Mouse (Mus musculus): ENCODE results near the gene Tmem131l.

Gene Tmem131l

DNA sequence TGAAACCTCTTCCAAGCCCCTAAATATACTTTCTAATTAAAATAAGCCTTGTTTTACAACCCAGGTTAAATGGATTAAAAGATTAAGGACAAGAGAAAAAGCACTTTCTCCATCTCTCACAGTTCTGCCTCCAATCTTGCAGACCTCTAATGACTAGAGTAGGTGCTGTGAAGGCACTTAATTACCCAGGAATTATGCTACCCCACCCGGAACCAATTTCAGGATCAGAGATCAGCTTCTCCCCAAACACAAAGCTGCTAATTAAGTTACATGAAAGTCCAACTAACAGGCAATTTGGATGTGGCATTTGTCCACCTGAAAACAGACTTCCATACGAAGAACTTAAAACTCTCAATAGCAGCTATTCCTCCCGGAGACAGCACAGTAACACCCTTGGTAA is 19.4 kb downstream of the Tmem131l start:
- no peak for DNase-seq (ENCODE audit: inconsistent age in 2 of 2, low spot score in 1 of 2)

DNA sequence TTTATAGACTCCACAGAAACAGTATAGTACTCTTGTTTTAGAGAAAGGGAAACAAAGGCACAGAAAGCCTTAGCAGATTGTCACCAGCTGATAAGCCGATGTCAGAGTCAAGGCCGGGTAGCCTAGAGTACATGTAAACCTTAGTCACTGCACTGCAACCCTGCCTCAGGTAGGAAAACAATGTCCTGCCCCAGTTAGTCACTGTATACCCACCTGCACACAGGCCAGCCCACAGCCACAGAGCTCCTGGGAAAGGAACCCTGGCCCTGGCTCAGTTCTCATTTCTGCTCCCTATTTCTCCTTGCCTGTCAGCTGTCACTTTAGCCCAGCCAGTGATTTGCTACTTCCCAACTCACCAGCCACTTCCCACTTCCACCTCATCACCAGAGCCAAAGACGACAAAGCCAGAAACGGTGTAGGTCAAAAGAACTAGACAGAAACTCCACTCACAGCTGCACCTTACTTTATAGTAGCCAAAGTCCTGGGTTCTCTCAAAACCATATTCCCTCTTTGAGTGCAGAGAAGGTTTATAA is 24.4 kb downstream of the Tmem131l start:
- DNase-seq (ENCODE audit: inconsistent age in 2 of 2, low spot score in 1 of 2): no peak

DNA sequence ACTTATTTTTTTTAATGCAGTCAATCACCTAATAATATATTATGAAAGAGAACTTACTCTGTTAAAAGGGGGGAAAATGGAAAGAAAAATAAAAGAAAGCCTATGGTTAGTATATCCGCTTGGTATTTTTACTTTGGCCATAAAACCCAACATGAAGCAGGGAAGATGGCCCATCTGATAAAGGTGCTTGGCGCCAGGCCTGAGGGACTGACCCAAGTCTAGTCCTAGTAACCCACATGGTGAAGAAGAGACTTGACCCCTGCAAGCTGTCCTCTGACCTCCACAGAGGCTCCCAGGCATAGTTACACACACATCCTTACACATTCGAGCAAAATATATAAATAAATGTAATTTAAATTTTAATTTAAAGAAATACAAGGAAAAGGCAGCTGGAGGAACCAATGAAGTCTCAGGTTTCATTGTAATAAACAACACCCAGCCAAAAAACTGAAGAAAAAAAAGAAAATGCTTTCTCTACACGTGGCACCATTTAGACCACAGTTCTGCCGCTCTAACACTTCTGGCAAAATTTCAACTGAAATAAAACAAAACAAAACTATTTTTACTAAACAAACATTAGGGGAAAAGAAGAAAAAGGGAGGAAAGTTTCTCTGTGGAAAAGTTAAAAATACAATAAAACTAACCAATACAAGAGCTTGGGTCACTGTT is 28.8 kb downstream of the Tmem131l start:
- no peak for DNase-seq (ENCODE audit: inconsistent age in 2 of 2, low spot score in 1 of 2)

DNA sequence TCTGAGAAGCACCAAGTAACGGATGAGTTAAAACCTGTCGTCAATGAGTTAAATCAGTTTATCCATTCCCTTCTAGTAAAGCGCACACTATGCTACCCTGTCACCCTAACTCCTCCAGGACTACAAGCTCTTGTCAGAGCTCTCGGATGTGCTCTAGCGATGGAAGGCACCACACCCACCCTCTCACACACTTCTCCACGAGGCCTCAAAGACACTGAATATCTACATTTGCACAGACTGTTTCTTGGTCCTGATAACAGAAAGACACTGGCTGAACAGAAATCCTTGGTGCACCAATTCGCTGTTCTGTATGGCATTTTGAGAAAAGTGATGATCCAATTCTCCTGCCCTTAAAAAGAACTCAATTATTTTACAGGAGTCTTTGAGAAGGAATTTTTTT is 34.0 kb downstream of the Tmem131l start:
- DNase-seq (ENCODE audit: inconsistent age in 2 of 2, low spot score in 1 of 2): no peak

DNA sequence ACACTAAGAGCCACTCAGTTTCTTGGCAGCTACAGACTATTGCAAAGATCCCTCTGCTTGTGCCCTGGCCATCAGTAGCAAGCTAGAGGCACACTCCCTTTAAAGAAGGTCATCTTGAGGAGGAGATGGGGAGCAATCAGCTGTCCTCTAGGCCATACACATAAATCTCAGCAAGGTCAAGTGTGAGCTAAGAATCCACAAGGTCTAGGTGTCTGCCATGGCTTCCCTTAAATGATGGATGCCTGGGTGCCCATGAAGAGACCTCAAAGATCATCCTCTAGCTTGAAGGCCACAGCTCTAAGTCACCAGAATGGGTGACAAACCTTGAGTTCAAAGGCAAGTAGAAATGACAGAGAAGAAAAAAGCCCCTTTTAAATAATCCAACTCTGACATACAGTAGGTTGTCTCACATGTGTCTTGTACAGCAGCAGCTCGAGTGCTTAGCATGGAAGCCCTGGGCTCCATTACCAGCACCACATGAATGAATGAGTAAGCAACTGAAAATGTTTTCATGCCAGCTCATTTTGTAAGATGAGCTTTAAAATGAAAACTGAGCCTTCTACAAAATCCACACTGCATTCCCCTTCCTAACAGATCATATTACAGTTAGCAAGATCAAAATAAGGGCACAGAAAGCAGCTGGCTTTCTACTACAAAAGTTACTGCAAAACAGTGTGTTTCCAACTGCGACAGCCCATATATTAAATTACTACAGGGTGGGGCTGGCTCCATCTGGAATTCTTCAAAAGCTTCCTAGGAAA is 35.5 kb downstream of the Tmem131l start:
- DNase-seq (ENCODE audit: inconsistent age in 2 of 2, low spot score in 1 of 2): peak; percentile 60 to 86

DNA sequence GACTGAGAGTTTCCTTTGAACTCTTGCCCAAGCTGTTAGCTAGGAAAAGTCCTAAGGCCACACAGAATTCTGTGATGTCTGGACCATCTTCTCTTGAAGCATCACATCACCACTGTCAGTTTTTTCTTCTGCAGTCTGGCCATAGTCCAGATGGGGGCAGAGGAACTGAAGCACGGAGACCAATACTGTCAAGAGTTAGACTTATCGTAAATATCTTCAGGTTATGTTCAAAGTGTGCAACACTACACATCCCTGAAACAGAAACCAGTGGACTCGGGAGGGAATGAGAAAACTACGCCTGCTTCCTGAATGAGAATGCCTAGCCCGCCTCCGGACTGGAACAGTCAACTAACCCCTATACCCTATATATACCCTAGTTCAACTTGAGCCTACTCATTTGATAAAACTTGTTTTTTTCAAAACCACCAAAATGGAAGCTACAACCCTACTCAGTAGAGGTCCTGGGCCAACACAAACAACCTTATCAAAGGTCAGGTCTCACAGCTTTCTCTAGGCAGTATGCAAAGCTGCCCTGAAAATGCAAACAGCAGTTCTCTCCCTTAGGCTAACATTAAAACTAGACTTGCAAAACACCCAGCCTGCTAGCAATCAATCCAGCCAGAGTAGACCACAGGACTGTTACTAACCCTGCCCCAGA is 37.4 kb downstream of the Tmem131l start:
- DNase-seq (ENCODE audit: inconsistent age in 2 of 2, low spot score in 1 of 2): peak in 1 of 2 experiments; percentile 63

DNA sequence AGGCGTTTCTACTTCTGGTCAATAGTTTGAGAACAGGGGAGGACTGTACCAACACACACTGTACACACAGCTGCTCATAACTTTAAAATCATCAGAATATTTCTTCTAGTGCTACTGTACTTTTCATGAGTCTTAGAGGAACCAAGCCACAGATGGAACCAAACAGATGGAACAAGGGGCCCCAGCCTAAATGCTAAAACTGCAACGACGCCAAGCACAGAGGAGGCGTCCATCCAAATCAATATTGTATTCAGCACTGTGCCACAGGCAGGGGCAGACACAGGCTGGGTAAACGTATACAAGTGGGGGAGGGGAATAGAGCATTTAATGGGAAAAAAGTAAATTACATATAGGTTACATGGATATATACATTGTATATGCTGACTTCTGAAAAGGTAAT is 42.4 kb downstream of the Tmem131l start:
- no peak for DNase-seq (ENCODE audit: inconsistent age in 2 of 2, low spot score in 1 of 2)

DNA sequence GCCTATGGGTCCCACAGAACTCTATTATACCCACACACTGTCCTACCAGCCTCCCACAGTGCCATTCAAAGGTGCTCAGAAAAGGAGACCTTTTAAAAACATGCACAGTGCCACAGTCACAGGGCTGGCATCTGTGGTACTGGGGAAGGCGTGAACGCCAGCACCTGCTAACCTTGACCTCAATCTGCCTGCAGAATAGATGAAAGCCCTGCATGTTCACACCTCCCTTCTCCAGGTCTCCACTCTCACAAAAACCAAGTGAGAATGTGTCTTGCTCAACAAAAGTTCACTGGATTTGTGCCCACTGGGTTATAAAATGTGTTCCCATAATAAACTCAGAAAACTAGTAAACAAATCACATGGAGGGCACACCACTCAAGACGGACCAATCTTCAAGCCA is 42.9 kb downstream of the Tmem131l start:
- peak in 1 of 2 experiments; percentile 61 for DNase-seq (ENCODE audit: inconsistent age in 2 of 2, low spot score in 1 of 2)

DNA sequence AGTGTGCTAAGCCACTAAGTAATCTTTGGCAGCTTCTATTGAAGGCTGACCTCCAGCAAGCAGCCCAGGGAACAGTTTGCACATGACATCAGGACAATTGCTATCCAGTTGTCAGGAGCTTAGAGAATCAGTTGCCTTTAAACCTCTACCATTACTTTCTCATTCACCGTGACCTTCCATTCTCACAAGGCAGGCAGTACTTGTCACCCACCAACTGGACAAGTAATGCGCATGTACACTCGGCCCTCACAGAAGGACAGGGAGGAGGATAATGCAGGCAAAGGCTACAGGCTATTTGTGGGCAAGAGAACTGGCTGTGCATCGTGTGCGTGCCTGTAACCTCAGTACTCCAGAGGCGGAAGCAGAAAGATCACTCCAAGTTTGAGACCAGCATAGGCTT is 43.9 kb downstream of the Tmem131l start:
- peak; percentile 50 to 71 for DNase-seq (ENCODE audit: inconsistent age in 2 of 2, low spot score in 1 of 2)

DNA sequence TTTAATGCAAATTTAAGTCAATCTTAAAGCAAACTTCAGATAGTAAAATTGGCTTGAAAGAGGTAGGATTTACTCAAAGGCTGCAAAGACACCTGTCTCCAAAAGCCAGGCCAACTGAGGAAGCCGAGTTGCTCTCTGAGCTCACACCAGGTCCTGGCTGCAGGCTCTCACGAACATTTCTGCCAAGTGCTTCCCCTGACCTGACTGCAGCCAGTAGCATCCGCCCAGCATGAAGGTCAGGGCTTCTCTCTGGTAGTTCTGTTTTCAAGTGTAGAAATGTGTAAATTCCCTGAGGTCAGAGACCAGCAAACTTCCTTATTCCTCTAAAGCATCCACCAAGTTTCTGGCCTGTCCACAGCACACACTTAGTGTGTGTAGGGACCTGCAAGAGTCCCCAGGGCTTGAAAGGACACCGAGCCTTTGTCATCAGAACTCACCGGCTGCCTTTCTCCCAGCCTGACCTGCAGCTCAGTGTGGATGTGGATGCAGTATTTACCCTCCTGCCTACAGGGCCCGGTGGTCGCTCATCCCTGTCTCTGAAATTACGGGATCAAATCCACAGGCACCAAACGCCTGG is 44.6 kb downstream of the Tmem131l start:
- peak; percentile 44 to 75 for DNase-seq (ENCODE audit: inconsistent age in 2 of 2, low spot score in 1 of 2)

DNA sequence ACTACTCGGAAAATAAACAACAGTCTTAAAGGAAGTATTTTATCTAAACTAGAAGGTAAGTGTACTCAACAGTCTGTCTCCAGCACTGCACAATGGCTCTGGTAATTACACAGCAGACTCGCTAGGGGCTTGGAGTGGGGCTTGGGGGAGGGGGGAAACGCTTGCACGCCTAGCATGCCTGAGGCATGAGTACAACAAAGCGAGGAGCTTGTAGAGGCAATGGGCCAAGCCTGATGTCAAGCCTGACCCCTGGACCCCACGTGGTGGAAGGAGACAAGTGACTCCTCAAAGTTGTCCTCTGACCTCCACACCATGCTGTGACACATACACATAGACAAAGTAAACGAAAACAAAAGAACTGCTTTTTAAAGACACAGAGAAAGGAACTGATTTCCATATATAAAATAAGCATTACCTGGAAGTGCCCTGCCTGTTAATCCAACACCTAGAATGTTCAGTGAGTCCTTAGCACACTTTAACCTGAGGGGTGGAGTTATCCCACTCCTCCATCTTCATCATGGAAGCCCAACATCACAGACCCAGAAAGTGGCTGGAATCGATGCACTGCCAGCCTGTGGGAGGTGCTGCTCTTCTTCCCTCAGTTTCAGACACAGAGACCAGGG is 45.6 kb downstream of the Tmem131l start:
- DNase-seq (ENCODE audit: inconsistent age in 2 of 2, low spot score in 1 of 2): peak in 1 of 2 experiments; percentile 62

DNA sequence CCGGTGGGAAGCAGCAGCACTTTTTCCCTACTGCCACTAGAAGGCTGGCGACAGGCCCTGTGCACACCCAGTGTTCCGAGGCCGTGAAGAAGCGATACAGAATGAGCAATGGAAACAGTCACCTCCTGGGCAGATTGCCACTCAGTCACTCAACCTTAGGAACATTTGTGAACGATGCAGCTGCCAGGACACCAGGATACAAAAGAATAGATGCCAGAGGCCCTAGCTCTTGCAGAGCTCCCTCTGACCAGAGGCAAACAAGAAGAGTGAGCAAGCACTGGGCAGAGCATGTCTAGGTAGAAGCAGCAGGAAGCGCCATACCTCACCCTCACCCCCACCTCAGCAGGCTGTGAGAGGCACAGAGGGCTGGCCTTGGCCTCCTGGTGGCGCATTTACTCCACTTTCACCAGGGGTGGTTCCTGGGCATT is 46.9 kb downstream of the Tmem131l start:
- DNase-seq (ENCODE audit: inconsistent age in 2 of 2, low spot score in 1 of 2): peak; percentile 91 to 97

DNA sequence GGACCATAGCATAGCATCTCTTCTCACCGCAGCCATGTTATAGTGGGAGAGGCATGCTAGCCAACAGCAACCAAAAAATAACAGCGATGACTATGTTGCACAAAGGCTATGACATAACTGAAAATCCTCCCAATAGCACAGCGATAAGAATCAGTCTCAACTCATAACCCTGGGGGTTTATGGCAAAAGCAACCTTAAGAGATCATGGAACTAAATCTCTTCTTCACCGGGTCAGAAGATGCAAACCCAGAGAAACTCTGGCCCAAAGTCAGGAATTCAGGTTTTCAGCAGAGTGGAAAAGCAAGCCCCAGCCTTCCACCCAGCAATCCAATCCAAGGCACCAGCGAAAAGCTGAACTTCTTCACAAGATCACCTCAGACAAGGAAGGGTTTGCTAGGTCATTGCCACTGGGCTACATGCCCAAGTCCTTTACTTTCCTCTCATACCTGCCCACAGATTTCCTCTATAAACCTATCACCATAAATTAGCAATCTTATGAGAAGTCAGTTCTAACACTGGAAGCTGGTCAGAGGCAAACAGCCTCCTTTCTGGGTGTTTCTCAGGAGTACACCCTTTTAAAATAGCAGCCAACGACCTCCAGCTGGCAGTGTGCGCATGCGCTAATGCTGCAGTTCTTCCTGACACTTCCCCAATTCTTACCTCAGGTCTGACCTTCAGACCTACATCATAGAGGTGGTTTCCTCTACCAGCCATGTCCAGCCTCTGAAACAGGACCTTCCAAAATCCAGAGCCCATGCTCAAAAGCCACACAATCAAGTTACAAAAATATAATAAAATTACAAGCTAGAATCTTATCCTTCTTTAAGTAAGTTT is 48.1 kb downstream of the Tmem131l start:
- peak in 1 of 2 experiments; percentile 55 for DNase-seq (ENCODE audit: inconsistent age in 2 of 2, low spot score in 1 of 2)

DNA sequence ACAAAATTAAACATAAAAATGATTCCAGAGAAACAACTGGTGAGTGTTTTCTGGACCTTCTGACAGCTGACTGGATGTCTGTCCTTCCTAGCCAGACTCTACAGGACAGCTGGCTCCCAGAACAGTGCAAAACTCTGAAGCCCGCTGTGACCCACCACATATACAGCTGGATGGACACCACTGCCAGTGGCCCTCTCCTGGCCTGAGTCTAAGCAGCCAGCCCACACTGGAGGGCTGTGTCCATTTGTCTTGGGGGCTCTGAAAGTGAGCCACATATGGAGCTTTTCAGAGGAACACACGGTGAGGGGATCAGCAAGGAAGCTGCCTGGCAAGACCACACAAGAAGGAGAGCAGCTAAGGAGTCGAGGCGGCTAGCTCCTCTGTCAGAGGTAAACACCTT is 51.8 kb downstream of the Tmem131l start:
- no peak for DNase-seq (ENCODE audit: inconsistent age in 2 of 2, low spot score in 1 of 2)

DNA sequence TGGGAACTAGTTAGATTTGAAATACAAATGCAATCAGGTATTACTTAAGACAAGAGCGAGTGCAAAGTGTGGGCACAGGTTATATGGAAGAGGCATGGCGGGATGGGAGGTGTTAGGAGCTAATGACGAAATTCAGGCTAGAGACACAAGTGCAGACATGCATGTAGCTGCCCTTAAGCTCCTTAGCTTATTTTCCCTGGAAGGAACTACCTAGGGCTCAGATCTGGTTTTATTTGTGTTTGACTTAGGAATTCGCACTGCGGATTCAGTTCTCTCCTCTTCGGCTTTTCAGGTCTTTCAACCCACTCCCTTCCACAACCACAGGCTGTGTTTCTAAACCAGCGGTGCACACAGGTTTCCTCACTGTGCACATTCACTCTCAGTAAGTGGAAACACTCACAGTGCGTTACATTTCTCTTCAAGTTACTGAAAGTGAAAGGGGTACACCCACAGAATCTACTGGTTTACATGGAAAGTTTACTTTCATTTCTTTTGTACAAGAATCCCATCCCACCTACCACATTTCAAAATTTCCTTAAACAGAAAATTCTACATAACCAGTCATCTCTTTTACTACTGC is 52.4 kb downstream of the Tmem131l start:
- DNase-seq (ENCODE audit: inconsistent age in 2 of 2, low spot score in 1 of 2): no peak

DNA sequence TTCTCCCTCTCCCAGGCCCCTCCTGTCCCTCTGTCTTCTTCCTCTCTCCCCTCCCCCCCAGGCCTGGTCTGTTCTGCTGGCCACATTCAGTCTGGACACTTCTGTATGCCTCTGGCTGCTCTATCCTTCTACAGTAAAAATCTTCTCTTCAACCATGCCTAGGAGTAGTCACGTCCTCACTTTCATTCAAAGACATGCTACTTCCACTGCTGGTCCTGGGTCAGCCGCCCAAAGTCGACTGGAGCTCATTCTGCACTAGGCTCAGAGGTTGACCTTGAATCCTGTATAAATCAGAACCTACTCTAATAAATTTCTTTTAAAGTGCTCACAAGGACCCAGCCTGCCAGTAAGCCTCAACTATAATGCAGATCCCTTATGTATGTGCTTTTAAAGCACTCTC is 53.2 kb downstream of the Tmem131l start:
- DNase-seq (ENCODE audit: inconsistent age in 2 of 2, low spot score in 1 of 2): peak; percentile 50 to 81

DNA sequence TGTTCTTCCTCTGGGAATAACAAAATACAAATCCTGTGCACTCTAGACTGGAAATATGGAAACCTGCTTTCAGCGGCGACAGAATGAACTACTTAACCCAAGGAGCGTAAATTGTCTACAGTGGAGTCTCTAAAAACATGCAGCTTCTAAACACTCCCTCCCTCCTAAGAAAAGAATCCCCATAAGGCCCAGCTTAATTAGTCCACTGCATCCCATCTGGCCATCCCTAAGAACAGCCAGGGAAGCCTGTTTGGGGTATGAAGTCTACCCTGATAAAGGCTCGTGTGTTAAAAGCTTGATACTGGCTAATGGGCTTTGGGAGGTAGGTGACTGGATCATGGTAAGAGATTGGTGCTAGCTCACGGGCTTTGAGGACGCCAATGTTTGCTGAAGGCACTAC is 54.5 kb downstream of the Tmem131l start:
- DNase-seq (ENCODE audit: inconsistent age in 2 of 2, low spot score in 1 of 2): no peak

DNA sequence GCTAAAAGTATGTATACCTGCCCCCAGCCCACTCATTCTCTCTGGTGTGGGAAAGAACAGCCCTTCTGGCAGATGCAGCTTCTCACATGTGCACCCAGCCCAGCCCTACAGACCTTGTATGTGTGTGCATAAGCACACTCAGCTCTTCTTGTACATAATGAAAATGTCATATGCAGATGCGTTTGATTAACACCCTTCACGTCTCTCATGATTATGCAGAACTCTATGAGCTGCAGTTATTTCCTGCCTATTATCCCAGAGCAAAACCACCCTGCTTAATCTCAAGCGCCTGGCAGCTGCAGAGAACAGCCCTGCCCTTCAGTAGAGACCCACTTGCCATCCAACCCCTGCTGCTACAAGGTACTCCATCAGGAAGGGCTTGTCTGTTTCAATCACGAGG is 55.6 kb downstream of the Tmem131l start:
- no peak for DNase-seq (ENCODE audit: inconsistent age in 2 of 2, low spot score in 1 of 2)

DNA sequence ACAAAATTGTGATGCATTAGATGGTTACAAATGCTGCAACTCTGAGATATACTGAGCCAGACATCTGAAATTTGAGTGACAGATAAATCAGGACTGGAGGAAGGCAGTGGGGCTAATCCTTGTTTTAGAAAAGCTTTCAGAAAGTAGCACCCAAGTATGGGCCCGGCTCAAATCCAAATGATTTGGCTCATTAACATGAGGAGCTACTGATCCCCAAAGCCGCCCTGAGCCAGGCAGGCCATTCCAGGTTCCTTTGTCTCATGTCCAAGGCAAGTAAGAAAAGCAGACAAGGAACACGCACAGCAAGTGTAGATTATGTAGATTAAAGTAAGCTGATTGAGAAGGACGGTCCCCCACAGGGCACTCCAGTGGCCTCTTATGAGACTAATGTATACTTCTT is 57.2 kb downstream of the Tmem131l start:
- no peak for DNase-seq (ENCODE audit: inconsistent age in 2 of 2, low spot score in 1 of 2)

All from adrenal gland, adult (tissue).